Mouse (Mus musculus) duodenum, adult 2 months (tissue): ENCODE results near the gene Cep19. TPM values are rescaled to one million over a fixed set of nuclear protein-coding genes. Genes with fewer than 3 reads are reported as not detected.

ENCODE experiments used
- polyA plus RNA-seq: library from polyadenylated mRNA; depleted of rRNA; stranded (reverse); fragments of >200 nt; gene quantifications from 2 replicates; pipeline ENCODE4 v1.2.3, GENCODE M21; 2012; ENCODE audit warnings: low replicate concordance; rRNA removed

Cep19 gene
- polyA plus RNA-seq, result 17.2 and 29.4 TPM in 2 replicates

GRCm38 (mm10) chr16:32099638-32100150, at the start of gene Cep19, which contains the start of gene Pigx:
Gene Cep19 (plus strand): TSS chr16:32099800.
Gene Pigx (minus strand): TSS chr16:32099740.

DNA sequence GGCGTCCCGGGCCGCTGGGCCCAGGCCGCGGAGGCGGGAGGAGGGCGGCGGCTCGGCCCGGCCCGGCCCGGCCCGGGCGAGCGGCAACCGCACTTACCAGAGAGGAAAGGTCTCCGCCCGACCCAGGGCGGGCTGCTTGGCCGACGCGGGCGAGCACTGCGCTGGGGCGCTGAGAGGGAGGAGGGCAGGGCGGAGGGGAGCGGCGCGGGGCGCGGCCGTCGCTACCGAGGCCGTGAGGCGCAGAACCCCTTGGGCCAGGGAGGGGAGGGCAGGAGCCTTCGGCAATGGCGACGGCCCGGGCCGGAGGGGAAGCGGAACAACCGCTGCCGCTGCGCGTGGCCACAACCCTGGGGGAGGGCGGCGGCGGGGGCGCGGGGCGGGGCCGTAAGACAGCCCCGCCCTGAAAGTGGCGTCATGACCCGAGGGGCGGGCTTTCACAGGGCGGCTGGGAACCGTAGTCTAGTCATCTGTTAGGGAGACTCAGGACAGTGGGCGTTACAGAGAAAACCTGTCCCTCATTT, 20.5 kb upstream of the Cep19 start, which contains the start of gene Pak2:
TSS of gene Pak2 (minus strand) at position 352 of the 521 bp plus-strand sequence.

Other genes with a start within 250 kb of the Cep19 start
- gene Meltf, start 221.0 kb upstream of the Cep19 start, polyA plus RNA-seq, result 0.11 TPM in 1 of 2 replicates, not detected in the other
- gene Pigz, start 165.9 kb upstream of the Cep19 start, polyA plus RNA-seq, result 1.0 and 1.8 TPM in 2 replicates
- 123 and 271 TPM in 2 replicates for gene 0610012G03Rik, start 151.3 kb upstream of the Cep19 start, polyA plus RNA-seq
- 0.66 and 2.2 TPM in 2 replicates for gene Ncbp2, start 151.3 kb upstream of the Cep19 start, polyA plus RNA-seq
- gene Senp5, start 96.5 kb upstream of the Cep19 start, polyA plus RNA-seq, result 0.89 and 1.3 TPM in 2 replicates
- gene Pak2, start 20.5 kb upstream of the Cep19 start, polyA plus RNA-seq, result 7.6 and 10.4 TPM in 2 replicates
- gene Pigx, start 60 bp upstream of the Cep19 start, polyA plus RNA-seq, result 48.1 and 53.2 TPM in 2 replicates
- gene Nrros, start 65.8 kb downstream of the Cep19 start, polyA plus RNA-seq, result 6.1 and 6.8 TPM in 2 replicates
- gene Bex6, start 80.0 kb downstream of the Cep19 start, polyA plus RNA-seq, result not detected in 2 replicates
- gene Fbxo45, start 147.4 kb downstream of the Cep19 start, polyA plus RNA-seq, result 1.0 and 1.3 TPM in 2 replicates
- gene Wdr53, start 147.4 kb downstream of the Cep19 start, polyA plus RNA-seq, result 0.55 and 0.72 TPM in 2 replicates
- gene Smco1, start 171.7 kb downstream of the Cep19 start, polyA plus RNA-seq, result not detected in 2 replicates
- 3.2 and 3.9 TPM in 2 replicates for gene Rnf168, start 177.7 kb downstream of the Cep19 start, polyA plus RNA-seq
- 0.50 and 2.0 TPM in 2 replicates for gene Ubxn7, start 232.5 kb downstream of the Cep19 start, polyA plus RNA-seq